Mouse (Mus musculus): ENCODE measurements around the gene Fbxo33. TPM values are rescaled to one million over a fixed set of nuclear protein-coding genes. Genes with fewer than 3 reads are reported as not detected.
A peak's percentile ranks its signal among the peaks of the same experiment; 100 is the strongest.
"Not testable (repeated sequence)": the region's sequence is repeated elsewhere in the genome, so short reads cannot be mapped to it uniquely, and the experiment has no call there.

Fbxo33 gene
- polyA plus RNA-seq (2016; fragmentation: Nextera tagmentation; extraction: Ambion mirVana) = 8.3 and 10.6 TPM in 2 replicates

DNA sequence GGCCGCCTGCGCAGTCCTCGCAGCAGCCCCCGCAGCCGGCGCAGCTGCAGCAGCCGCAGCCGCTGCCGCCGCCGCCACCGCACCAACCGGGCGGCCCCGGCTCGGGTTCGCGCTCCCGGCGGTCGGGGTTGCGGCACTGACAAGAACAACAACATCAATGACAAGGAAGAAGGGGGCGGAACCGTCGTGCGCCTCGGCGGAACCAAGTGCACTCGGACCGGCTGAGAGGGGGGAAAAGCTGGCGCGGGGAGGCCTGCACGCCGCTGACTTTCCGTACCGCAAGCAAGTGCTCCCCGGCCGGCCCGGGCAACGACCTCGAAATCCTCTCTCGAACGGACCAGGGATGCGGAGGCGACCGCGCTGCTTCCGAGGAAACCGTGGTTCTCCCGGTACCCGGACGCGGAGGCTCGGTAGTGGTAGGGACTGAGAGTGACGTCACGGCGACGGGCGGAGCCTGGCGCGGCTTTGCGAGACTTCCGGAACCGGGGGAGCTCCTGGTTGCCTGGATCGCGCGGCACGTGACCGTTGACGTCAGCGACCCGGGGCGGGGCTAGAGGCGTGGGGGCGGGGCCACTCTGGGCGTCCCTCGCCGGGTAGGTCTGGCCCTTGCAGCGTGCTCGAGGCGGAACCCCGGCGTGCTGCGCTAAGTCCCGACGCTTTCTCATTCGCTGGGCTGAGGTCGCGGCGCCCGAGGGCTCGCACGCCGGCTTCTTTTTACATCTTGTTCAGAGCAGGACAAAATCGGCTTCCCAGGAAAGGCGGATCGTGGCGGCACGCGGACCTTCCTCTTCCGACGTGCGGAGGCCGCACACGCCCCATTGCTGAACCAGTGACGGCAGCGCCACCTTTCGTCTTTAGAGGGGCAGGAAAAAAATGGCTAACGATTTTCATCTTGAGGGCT, at the start of gene Fbxo33:
Gene Fbxo33, minus strand, starts transcription at position 401 of the 901 bp plus-strand sequence.
- H3K9ac ChIP-seq = peak within 1 kb of the TSS; percentile 90
- no peaks in the 10 kb centered on the region for H3K36me3 ChIP-seq
- H3K9me3 ChIP-seq (replicated peaks) = no peaks in the 10 kb centered on the region
- H3K27me3 ChIP-seq = no peaks in the 10 kb centered on the region
- peak within 1 kb of the TSS; percentile 78 for H3K4me2 ChIP-seq (replicated peaks)
- peak within 1 kb of the TSS; percentile 95 for H3K27ac ChIP-seq
- ATAC-seq (ENCODE audit: low FRiP score) = peak; percentile 99
- peak within 1 kb of the TSS; percentile 93 for H3K4me3 ChIP-seq
- WGBS = under 1% methylated on average over 108 of the region's 109 CpGs
- H3K4me1 ChIP-seq = peaks cover 21% of the 10 kb centered on the region

GRCm38 (mm10) chr12:59265942-59266231, 46.4 kb upstream of the Fbxo33 start:
- H3K9ac ChIP-seq = no peak overlapping the region

DNA sequence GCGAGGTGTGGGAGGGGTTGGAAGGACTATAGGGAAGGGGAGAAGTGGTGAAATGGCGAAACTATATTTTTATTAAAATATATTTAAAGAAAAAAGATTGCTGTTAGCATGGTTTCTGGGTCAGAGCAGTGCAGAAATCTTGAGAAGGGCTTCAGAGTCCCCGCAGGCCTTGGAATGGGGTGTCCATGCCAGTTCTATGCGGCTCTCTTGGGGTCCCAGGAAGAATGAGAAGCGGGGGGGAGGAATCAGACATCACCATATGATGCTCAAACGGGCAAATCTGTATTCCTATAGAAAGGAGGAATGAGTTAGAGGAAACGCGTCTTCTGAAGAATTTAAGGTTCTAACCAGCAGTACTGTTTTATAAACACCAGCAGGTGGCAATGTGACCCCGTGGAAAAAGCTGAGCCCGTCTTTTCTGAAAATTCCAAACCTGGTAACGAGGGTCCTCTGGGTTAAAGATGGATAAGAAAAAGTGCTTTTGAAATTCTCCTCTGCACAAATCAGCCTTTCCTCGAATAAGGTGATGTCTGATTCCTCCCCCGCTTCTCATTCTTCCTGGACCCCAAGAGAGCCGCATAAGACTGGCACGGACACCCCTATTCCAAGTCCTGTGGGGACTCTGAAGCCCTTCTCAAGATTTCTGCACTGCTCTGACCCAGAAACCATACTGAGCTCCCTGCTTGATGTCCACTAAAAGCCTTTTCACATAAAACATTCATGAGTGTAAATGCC, 45.8 kb upstream of the Fbxo33 start:
- 33% methylated on average over 15 of the region's 15 CpGs for WGBS
- peak; percentile 74; the same call in 1 of the 2 replicates for ATAC-seq (ENCODE audit: low FRiP score)
- no peak overlapping the region for H3K4me3 ChIP-seq
- H3K4me2 ChIP-seq (replicated peaks) = peak overlapping the region; percentile 41
- H3K9ac ChIP-seq = no peak overlapping the region
- H3K4me1 ChIP-seq = peaks cover 6% of the 10 kb centered on the region
- no peaks in the 10 kb centered on the region for H3K36me3 ChIP-seq
- no peak overlapping the region for H3K27ac ChIP-seq
- H3K9me3 ChIP-seq (replicated peaks) = no peaks in the 10 kb centered on the region
- H3K27me3 ChIP-seq = no peaks in the 10 kb centered on the region

More at GRCm38 (mm10) chr12:59265942-59266231, 46.4 kb upstream of the Fbxo33 start:
- peaks cover 3% of the 10 kb centered on the region; the same call in 1 of the 2 replicates for H3K4me1 ChIP-seq
- no peaks in the 10 kb centered on the region for H3K27me3 ChIP-seq
- no peak overlapping the region for H3K27ac ChIP-seq
- H3K4me2 ChIP-seq (replicated peaks) = peak overlapping the region; percentile 41
- H3K9me3 ChIP-seq (replicated peaks) = no peaks in the 10 kb centered on the region
- ATAC-seq (ENCODE audit: low FRiP score) = peak; percentile 54; the same call in 1 of the 2 replicates
- 75% methylated on average over 4 of the region's 4 CpGs for WGBS
- H3K36me3 ChIP-seq = no peaks in the 10 kb centered on the region
- no peak overlapping the region for H3K4me3 ChIP-seq

GRCm38 (mm10) chr12:59262841-59263240, 43.3 kb upstream of the Fbxo33 start:
- WGBS = 89% methylated on average over 3 of the region's 3 CpGs
- H3K4me1 ChIP-seq = peaks cover 7% of the 10 kb centered on the region
- no peak overlapping the region for H3K4me2 ChIP-seq (replicated peaks)
- H3K9me3 ChIP-seq (replicated peaks) = no peaks in the 10 kb centered on the region
- no peak for ATAC-seq (ENCODE audit: low FRiP score)
- no peak overlapping the region for H3K9ac ChIP-seq
- H3K36me3 ChIP-seq = no peaks in the 10 kb centered on the region
- H3K27me3 ChIP-seq = no peaks in the 10 kb centered on the region
- no peak overlapping the region for H3K27ac ChIP-seq
- no peak overlapping the region for H3K4me3 ChIP-seq

DNA sequence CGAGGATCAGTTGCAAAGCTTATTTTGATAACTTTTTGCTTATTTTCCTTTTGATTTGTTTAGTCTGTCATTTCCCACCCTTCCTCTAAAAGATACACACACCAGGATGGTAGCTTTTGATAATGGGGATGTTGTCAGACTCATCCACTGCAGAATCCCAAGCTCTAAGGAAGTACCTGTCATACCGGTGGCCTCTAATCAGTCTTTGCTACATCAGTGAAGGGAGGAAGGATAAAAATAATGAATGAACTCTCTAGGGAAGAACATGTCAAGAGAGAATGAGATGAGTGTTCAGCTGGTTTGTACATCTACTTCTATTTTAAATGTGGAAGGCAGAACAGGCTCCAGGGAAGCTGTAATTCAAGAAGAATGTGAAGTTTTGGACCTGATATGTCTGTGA, 41.3 kb upstream of the Fbxo33 start:
- H3K4me3 ChIP-seq = no peak overlapping the region
- 72% methylated on average over 2 of the region's 2 CpGs for WGBS
- H3K4me2 ChIP-seq (replicated peaks) = no peak overlapping the region
- peaks cover 7% of the 10 kb centered on the region for H3K4me1 ChIP-seq
- no peaks in the 10 kb centered on the region for H3K36me3 ChIP-seq
- no peak overlapping the region for H3K9ac ChIP-seq
- H3K27me3 ChIP-seq = no peaks in the 10 kb centered on the region
- no peak overlapping the region for H3K27ac ChIP-seq
- no peak for ATAC-seq (ENCODE audit: low FRiP score)
- no peaks in the 10 kb centered on the region for H3K9me3 ChIP-seq (replicated peaks)

DNA sequence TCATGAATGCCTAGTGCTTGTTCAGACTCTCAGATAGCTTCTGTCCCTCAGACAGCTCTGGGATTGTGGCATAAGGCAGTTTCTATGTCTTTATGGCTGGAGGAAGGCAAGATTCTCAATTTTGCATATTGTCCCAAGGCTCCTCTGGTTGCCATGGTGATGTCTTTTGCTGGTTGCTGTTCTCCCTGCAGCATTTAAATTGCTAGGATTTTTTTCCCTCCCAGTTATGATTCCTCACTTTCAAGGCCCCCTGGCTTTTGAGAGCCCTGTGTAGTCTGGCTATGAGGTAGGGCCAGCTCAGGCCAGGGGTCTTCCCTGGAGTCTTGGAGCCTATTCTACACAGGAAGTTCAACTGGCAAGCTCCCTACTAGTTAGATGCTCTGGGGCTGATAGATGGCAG, 40.8 kb upstream of the Fbxo33 start:
- Histone ChIP-seq H3K27ac (0 out of 2 replicates have a peak overlapping the region, but pooled peaks have one; percentile 52), H3K4me2 (replicated peaks) (no peak overlapping the region)

DNA sequence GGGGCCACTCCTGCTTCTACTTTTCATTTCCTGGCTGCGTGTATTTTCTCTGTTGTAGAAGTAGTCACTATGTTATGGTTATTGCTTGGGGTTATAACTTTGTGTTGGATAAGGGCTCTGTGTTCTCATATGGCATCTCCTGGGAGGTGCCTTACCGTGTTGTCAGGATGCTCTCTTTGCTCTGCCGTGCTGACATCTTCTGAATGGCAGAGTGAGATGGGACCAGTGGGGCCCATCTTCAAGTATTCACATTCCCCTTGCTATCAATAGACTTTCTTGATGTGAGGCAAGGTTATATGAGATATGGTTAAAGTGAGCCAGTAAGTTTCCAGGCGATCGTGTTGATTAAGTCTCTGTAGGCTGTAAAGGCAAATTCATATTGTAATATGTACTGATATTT, 39.5 kb upstream of the Fbxo33 start:
- Histone ChIP-seq H3K4me3 (no peak overlapping the region), H3K4me2 (replicated peaks) (no peak overlapping the region), H3K27ac (no peak overlapping the region), H3K9me3 (replicated peaks) (no peaks in the 10 kb centered on the region), H3K27me3 (no peaks in the 10 kb centered on the region), H3K36me3 (no peaks in the 10 kb centered on the region), H3K4me1 (peaks cover 7% of the 10 kb centered on the region), H3K9ac (no peak overlapping the region)
- 88% methylated on average over 5 of the region's 5 CpGs for WGBS
- no peak for ATAC-seq (ENCODE audit: low FRiP score)

More for the DNA sequence above, 40.8 kb upstream of the Fbxo33 start:
- no peaks in the 10 kb centered on the region for H3K9me3 ChIP-seq (replicated peaks)
- no peaks in the 10 kb centered on the region for H3K27me3 ChIP-seq
- ATAC-seq (ENCODE audit: low FRiP score) = peak; percentile 43; the same call in 1 of the 2 replicates
- H3K9ac ChIP-seq = no peak overlapping the region
- peaks cover 7% of the 10 kb centered on the region for H3K4me1 ChIP-seq
- no peaks in the 10 kb centered on the region for H3K36me3 ChIP-seq
- H3K4me3 ChIP-seq = no peak overlapping the region

- no peak overlapping the region for H3K4me2 ChIP-seq (replicated peaks)
- no peaks in the 10 kb centered on the region for H3K9me3 ChIP-seq (replicated peaks)
- H3K4me3 ChIP-seq = no peak overlapping the region
- H3K27me3 ChIP-seq = no peaks in the 10 kb centered on the region
- ATAC-seq (ENCODE audit: low FRiP score) = no peak
- no peak overlapping the region for H3K27ac ChIP-seq
- H3K4me1 ChIP-seq = no peaks in the 10 kb centered on the region
- no peaks in the 10 kb centered on the region for H3K36me3 ChIP-seq
- H3K9ac ChIP-seq = no peak overlapping the region
- 73% methylated on average over 2 of the region's 2 CpGs for WGBS
These were observed 30.8 kb upstream of the Fbxo33 start for GRCm38 (mm10) chr12:59250259-59250827.

DNA sequence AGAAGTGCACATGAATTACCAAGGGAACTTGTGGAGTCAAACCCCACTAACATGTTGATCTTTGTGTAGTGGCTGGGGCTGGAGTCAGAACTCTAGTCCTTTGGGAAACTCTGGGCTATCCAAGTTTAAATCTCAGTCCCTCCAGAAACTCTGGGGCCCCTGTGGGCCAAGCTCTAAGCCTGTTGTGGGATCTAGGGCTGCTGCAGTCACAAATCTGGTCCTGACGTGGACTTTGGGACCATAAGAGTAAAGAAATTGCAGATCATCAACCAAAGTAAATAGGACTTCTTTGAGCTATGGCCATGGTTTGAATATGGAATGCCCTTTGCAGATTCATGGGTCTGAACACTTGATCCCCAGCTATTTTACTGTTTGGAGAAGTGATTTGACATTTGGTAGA, 29.4 kb upstream of the Fbxo33 start:
- no peak for ATAC-seq (ENCODE audit: low FRiP score)
- no peak overlapping the region for H3K27ac ChIP-seq

GRCm38 (mm10) chr12:59241031-59241430, 21.5 kb upstream of the Fbxo33 start:
- WGBS = 88% methylated on average over 8 of the region's 8 CpGs
- not testable (repeated sequence) for ATAC-seq (ENCODE audit: low FRiP score); H3K9ac ChIP-seq; H3K4me1 ChIP-seq; H3K4me2 ChIP-seq (replicated peaks); H3K4me3 ChIP-seq; H3K27me3 ChIP-seq; H3K27ac ChIP-seq; H3K9me3 ChIP-seq (replicated peaks); H3K36me3 ChIP-seq

More for the DNA sequence above, 29.4 kb upstream of the Fbxo33 start:
- no peak overlapping the region for H3K9ac ChIP-seq
- H3K9me3 ChIP-seq (replicated peaks) = no peaks in the 10 kb centered on the region
- 79% methylated on average over 1 of the region's 1 CpGs for WGBS
- H3K36me3 ChIP-seq = no peaks in the 10 kb centered on the region
- no peak overlapping the region for H3K4me3 ChIP-seq
- H3K4me1 ChIP-seq = no peaks in the 10 kb centered on the region
- H3K4me2 ChIP-seq (replicated peaks) = no peak overlapping the region
- H3K27me3 ChIP-seq = no peaks in the 10 kb centered on the region

DNA sequence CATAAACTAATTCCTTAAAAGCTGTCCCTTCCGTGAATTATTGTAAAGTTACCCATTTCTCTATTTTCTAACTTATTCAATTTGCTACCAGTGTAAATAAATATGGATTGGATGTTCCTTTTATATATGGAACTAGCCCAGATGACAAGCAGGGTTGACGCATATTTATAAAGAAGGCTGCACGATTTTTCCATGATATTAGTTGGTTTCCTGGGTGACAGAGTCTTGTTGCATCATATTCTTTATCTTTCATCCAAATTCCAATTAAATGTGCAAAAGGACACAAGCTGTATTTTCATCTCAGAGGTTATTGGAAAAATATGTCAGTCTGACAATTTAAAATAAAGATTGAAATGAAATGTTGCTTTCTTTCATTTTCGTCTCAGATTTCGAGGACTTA, 18.9 kb upstream of the Fbxo33 start:
- 85% methylated on average over 5 of the region's 5 CpGs for WGBS
- H3K36me3 ChIP-seq = no peaks in the 10 kb centered on the region
- no peak overlapping the region for H3K9ac ChIP-seq
- H3K27ac ChIP-seq = no peak overlapping the region
- no peak for ATAC-seq (ENCODE audit: low FRiP score)
- no peak overlapping the region for H3K4me2 ChIP-seq (replicated peaks)
- H3K27me3 ChIP-seq = no peaks in the 10 kb centered on the region
- H3K4me3 ChIP-seq = no peak overlapping the region
- H3K9me3 ChIP-seq (replicated peaks) = no peaks in the 10 kb centered on the region
- H3K4me1 ChIP-seq = no peaks in the 10 kb centered on the region

- Histone ChIP-seq H3K9me3 (replicated peaks) (no peaks in the 10 kb centered on the region), H3K4me1 (no peaks in the 10 kb centered on the region), H3K4me2 (replicated peaks) (no peak overlapping the region), H3K27me3 (no peaks in the 10 kb centered on the region), H3K36me3 (no peaks in the 10 kb centered on the region), H3K9ac (no peak overlapping the region), H3K27ac (no peak overlapping the region), H3K4me3 (no peak overlapping the region)
- ATAC-seq (ENCODE audit: low FRiP score) = no peak
- WGBS = 93% methylated on average over 5 of the region's 5 CpGs
These were observed 8.9 kb upstream of the Fbxo33 start for GRCm38 (mm10) chr12:59228401-59228800.

All from hindbrain, embryonic 12.5 days (tissue).